Mouse (Mus musculus) stomach, postnatal 0 days (tissue): ENCODE measurements around the gene Rtkn. TPM values are rescaled to one million over a fixed set of nuclear protein-coding genes. Genes with fewer than 3 reads are reported as not detected.

Experiments
- ATAC-seq: fragments of 200-750 bp; cut with Nextera tagmentation; 2 replicates; pipeline ENCODE4 v1.8.0; 2017; ENCODE audit not compliant: low FRiP score, low TSS enrichment
- DNase-seq: peaks from one replicate; pipeline ENCODE4 v3.0.0-alpha.2; 2016; ENCODE audit warnings: low spot score
- H3K27ac ChIP-seq: fragments of 300-500 bp; sonication (generic); replicated peaks from 2 replicates; pipeline ENCODE4 v1.5.1; 2014; ENCODE audit warnings: mild to moderate bottlenecking, control low read depth
- H3K27me3 ChIP-seq: fragments of 300-500 bp; sonication (generic); 2 replicates; pipeline ENCODE4 v1.6.1; 2014; ENCODE audit warnings: low read length; ENCODE audit not compliant: control insufficient read depth, insufficient read depth
- H3K36me3 ChIP-seq: fragments of 300-500 bp; sonication (generic); 2 replicates; pipeline ENCODE4 v1.6.1; 2014; ENCODE audit warnings: low read length, mixed read lengths; ENCODE audit not compliant: control insufficient read depth, insufficient read depth
- H3K4me1 ChIP-seq: fragments of 300-500 bp; sonication (generic); replicated peaks from 2 replicates; pipeline ENCODE4 v1.6.1; 2014; ENCODE audit warnings: antibody characterized with exemption; ENCODE audit not compliant: control insufficient read depth, insufficient read depth
- H3K4me2 ChIP-seq: fragments of 300-500 bp; sonication (generic); replicated peaks from 2 replicates; pipeline ENCODE4 v1.6.1; 2014; ENCODE audit warnings: low read depth, mild to moderate bottlenecking, control low read depth, moderate library complexity
- H3K4me3 ChIP-seq: fragments of 300-500 bp; sonication (generic); 2 replicates; pipeline ENCODE4 v1.5.1; 2014; ENCODE audit warnings: low read depth, low read length, control low read depth
- H3K9ac ChIP-seq: fragments of 300-500 bp; sonication (generic); 2 replicates; pipeline ENCODE4 v1.6.1; 2014; ENCODE audit warnings: mild to moderate bottlenecking, low read length, control low read depth, mixed read lengths
- H3K9me3 ChIP-seq: fragments of 300-500 bp; sonication (generic); 2 replicates; pipeline ENCODE4 v1.6.1; 2016; ENCODE audit warnings: low read length; ENCODE audit not compliant: control insufficient read depth
- CTCF ChIP-seq: IDR thresholded peaks from 2 replicates; pipeline ENCODE4 v1.5.1; 2016; ENCODE audit warnings: antibody characterized with exemption, low read depth, mild to moderate bottlenecking, moderate library complexity
- EP300 ChIP-seq: optimal IDR thresholded peaks from 2 replicates; pipeline ENCODE3; 2016; ENCODE audit warnings: antibody characterized with exemption
- WGBS: fragments of 180-500 bp; shearing (Covaris S2); extraction: QIAGEN DNeasy Blood & Tissue Kit; methylation state at CpG from one replicate; pipeline ENCODE4 v1.1.7; 2014; 5-methylcytosine and 5-hydroxymethylcytosine counted together
- polyA plus RNA-seq: library from polyadenylated mRNA; unstranded; fragments of >200 nt; fragmentation: Nextera tagmentation; extraction: Ambion mirVana; gene quantifications from 2 replicates; pipeline ENCODE4 v1.2.1, GENCODE M21; 2015

Gene Rtkn
- polyA plus RNA-seq, 1 experiment from 2014 or later = 18.5 TPM

DNA sequence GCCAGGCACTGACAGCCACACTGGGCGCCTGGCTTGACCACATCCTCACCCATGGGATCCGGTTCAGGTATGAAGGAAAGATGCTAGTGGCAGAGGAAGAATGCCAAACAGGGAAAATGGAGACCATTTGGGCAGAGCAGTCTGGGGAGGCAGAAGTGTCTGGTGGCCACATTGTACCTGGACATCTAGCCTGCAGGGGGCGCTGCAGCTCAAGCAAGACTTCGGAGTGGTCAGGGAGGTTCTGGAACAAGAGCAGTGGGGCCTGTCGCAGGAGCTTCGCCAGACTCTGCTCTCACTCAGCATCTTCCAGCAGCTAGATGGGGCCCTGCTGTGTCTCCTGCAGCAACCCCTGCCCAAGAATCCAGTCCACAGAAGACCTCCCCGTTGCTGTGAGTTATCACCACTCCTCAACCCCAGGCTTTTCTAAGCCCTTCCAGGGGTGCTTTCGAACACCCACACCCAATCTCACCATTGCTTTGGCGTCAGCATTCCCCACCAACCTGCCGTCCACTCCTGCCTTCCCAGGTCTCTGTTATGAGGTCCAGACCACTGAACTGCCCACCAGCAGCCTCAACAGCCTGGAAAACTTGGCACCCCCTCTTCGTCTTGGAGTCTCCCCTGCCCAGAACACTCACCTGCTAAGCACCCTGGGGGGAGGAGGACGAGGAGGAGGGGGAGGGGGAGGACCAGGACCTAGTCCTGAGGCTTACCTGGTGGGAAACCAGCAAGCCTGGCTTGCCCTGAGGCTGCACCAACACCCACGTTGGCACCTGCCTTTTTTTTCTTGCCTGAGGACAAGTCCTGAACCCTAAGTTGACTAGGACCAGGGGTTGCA is 27.5 kb upstream of the Rtkn start:
- Histone ChIP-seq H3K4me2 (peak overlapping the region; percentile 78; the same call in 1 of the 2 replicates), H3K9me3 (no peaks in the 10 kb centered on the region), H3K27me3 (no peaks in the 10 kb centered on the region), H3K36me3 (no peaks in the 10 kb centered on the region), H3K27ac (peak overlapping the region; percentile 88; the same call in 1 of the 2 replicates), H3K4me1 (0 out of 2 replicates have a peak, but pooled peaks cover 2% of the 10 kb centered on the region), H3K9ac (no peak overlapping the region), H3K4me3 (0 out of 2 replicates have a peak overlapping the region, but pooled peaks have one; percentile 93)
- TF ChIP-seq CTCF (peak; percentile 90), EP300 (no peak)
- 33% methylated on average over 13 of the region's 13 CpGs for WGBS
- peak; percentile 88 for DNase-seq
- peak; percentile 71 for ATAC-seq

DNA sequence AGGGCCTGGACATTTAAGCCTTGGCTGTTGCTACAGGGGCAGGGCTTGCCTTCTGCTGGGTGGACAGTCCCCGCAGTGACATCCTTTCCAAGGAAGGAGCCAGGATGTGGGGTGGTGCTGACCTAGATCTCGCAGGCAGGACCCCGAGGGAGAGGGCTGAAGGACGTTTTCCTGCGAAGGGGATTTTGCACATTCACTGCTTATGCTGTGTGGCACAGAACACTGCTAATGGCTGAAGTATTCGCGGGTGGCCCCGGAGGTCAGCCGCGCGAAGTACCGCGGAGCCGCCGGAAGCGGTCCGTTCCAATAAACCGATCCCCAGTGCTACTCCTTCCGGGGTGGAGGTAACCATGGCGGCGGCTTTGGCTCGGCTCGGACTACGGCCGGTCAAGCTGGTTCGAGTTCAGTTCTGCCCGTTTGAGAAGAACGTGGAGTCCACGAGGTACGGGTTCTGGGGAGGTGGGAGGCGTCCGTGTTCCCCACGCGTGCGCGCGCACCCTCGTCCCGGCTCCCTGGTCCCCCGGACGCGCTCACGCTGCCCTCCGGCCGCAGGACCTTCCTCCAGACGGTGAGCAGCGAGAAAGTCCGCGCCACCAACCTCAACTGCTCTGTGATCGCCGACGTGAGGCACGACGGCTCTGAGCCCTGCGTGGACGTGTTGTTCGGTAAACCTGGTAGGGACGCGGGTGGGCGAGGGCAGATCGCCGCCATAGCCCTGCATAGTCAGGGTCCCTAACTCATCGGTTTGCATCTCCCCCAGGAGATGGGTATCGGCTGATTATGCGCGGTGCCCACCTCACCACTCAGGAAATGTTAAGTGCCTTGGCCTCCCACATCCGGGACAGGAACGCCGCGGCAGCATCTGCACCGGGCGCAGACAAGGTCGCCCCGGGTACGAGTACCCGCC is 26.2 kb upstream of the Rtkn start, which contains the start of gene Mrpl53:
Gene Mrpl53 (plus strand): TSS at position 279 of the 907 bp plus-strand sequence.
- Histone ChIP-seq H3K27ac (peak within 1 kb of the TSS; percentile 88), H3K9me3 (no peaks in the 10 kb centered on the region), H3K4me1 (no peaks in the 10 kb centered on the region), H3K27me3 (no peaks in the 10 kb centered on the region), H3K4me2 (peak within 1 kb of the TSS; percentile 78), H3K36me3 (no peaks in the 10 kb centered on the region), H3K9ac (peak within 1 kb of the TSS; percentile 90), H3K4me3 (peak within 1 kb of the TSS; percentile 93)
- TF ChIP-seq EP300 (no peak), CTCF (peak; percentile 11; the same call in 1 of the 2 replicates)
- peak; percentile 81 for DNase-seq
- under 1% methylated on average over 76 of the region's 76 CpGs for WGBS
- peak; percentile 90 for ATAC-seq

DNA sequence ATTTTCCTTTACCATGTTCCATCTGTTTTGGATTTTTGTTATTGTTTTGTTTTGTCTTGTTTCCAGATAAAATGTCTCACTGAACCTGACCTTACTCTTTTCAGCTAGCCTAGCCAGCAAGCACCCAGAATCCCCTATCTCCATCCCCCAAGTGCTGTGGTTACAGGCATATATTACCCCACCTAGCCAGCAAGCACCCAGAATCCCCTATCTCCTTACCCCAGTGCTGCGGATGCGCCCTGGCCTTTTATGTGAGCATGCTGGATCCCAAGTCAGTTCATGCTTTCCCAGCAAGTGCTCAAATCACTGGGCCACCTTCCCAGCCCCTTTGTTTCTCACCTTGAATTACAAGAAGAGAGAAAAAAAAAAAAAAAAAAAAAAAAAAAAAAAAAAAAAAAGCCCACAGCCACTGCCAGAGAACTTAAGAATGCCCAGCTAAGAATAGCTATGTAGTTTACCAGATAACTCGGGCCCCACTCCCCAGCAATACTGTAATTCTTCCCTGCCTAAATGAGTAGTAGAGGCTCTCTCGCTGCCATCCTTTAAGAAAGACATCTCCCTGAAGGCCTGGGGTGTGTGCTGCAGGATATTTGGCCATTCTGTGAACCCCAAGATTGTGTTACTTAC is 23.6 kb upstream of the Rtkn start:
- DNase-seq (no peak), ATAC-seq (no peak)
- 77% methylated on average over 4 of the region's 4 CpGs for WGBS
- Histone ChIP-seq H3K4me1 (no peaks in the 10 kb centered on the region), H3K4me3 (no peak overlapping the region), H3K9ac (no peak overlapping the region), H3K27me3 (no peaks in the 10 kb centered on the region), H3K27ac (no peak overlapping the region), H3K36me3 (no peaks in the 10 kb centered on the region), H3K4me2 (no peak overlapping the region), H3K9me3 (no peaks in the 10 kb centered on the region)
- TF ChIP-seq EP300 (no peak), CTCF (no peak)

DNA sequence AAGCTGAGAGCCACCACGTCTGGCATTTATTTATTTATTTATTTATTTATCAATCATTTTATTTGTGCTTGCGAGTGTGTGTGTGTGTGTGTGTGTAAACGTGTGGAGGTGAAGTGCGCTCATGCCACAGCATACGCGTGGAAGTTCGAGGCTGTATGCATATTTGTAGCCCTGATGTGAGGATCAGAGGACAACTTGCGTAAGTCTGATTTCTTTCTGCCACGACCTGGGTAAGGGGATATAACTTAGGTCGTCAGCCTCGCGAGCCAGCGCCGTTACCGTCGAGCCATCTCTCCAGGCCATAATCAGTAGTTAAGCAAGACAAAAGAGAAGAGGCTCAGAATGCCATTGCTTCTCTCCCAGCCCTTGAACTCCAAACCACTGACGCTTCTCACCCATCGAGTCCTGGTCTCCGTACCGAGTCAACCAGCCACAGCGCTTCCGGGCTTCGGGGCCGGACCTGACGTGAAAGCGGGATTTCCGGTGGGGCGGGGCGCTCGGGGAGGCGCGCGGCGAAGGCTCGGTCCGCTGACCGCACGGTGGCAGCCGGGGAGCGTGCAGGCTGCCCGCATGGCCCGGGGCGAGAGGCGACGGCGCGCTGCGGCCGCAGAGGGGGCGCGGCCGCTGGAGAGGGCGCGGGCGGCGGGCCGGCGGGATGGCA is 20.1 kb upstream of the Rtkn start, which contains the start of gene Mogs:
Gene Mogs (plus strand): TSS at position 486 of the 661 bp plus-strand sequence.
- under 1% methylated on average over 52 of the region's 58 CpGs for WGBS
- H3K4me2 ChIP-seq = peak within 1 kb of the TSS; percentile 97
- H3K4me3 ChIP-seq = peak within 1 kb of the TSS; percentile 66
- peak; percentile 92 for ATAC-seq
- peaks cover 5% of the 10 kb centered on the region for H3K36me3 ChIP-seq
- peak within 1 kb of the TSS; percentile 92 for H3K27ac ChIP-seq
- peak; percentile 97 for DNase-seq
- H3K4me1 ChIP-seq = no peaks in the 10 kb centered on the region
- peak within 1 kb of the TSS; percentile 84 for H3K9ac ChIP-seq
- H3K9me3 ChIP-seq = no peaks in the 10 kb centered on the region
- no peak for TF ChIP-seq EP300
- peak; percentile 71 for TF ChIP-seq CTCF
- H3K27me3 ChIP-seq = no peaks in the 10 kb centered on the region

DNA sequence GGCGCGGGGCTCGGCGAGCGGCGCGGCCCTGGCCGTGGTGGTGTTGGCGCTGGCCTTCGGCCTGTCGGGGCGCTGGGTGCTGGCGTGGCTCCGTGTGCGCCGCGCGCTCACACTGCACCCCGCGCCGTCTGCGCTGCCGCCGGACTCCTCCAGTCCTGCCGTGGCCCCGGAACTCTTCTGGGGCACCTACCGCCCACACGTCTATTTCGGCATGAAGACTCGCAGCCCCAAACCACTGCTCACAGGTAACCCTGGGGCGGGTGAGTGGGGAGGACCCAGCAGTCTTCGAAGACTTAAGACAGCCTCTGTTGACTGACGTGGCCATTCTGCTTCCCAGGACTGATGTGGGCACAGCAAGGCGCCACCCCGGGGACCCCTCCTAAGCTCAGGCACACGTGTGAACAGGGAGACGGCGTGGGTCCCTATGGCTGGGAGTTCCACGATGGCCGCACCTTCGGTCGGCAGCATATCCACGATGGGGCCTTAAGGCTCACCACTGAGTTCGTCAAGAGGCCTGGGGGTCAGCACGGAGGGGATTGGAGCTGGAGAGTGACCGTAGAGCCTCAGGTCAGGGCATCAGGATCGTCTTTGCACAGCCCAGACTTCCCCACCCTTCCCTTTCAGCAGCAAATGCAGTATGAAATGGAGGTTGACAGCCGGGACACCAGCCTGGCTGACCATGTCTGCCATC is 19.4 kb upstream of the Rtkn start:
- ATAC-seq (no peak; the same call in none of the 2 replicates), DNase-seq (no peak)
- peaks cover 5% of the 10 kb centered on the region for H3K36me3 ChIP-seq
- H3K9me3 ChIP-seq = no peaks in the 10 kb centered on the region
- WGBS = 1% methylated on average over 27 of the region's 48 CpGs
- H3K27ac ChIP-seq = peak overlapping the region; percentile 92
- peak overlapping the region; percentile 97 for H3K4me2 ChIP-seq
- no peak for TF ChIP-seq EP300
- TF ChIP-seq CTCF = no peak
- H3K4me3 ChIP-seq = peak overlapping the region; percentile 66
- no peaks in the 10 kb centered on the region for H3K27me3 ChIP-seq
- H3K4me1 ChIP-seq = no peaks in the 10 kb centered on the region
- peak overlapping the region; percentile 84 for H3K9ac ChIP-seq
